Mouse (Mus musculus) embryonic facial prominence, embryonic 11.5 days (tissue): Measurements from ENCODE around the gene Maml3. TPM values are rescaled to one million over a fixed set of nuclear protein-coding genes. Genes with fewer than 3 reads are reported as not detected.

Source experiments
- ATAC-seq: fragments of 200-750 bp; cut with Nextera tagmentation; replicated peaks from 2 replicates; pipeline ENCODE4 v1.8.0; 2017; ENCODE audit warnings: low read depth; ENCODE audit not compliant: insufficient number of reproducible peaks, low FRiP score, low TSS enrichment
- DNase-seq: peaks from one replicate; pipeline ENCODE4 v3.0.0-alpha.2; 2015; ENCODE audit warnings: low spot score
- H3K27ac ChIP-seq: fragments of 300-500 bp; sonication (generic); replicated peaks from 2 replicates; pipeline ENCODE4 v1.5.1; 2014; ENCODE audit warnings: mild to moderate bottlenecking, low read depth, low read length, control low read depth
- H3K27me3 ChIP-seq: fragments of 300-500 bp; sonication (generic); 2 replicates; pipeline ENCODE4 v1.6.1; 2014; ENCODE audit warnings: mild to moderate bottlenecking, low read length, moderate library complexity, mixed read lengths; ENCODE audit not compliant: control insufficient read depth, insufficient read depth
- H3K36me3 ChIP-seq: fragments of 300-500 bp; sonication (generic); replicated peaks from 2 replicates; pipeline ENCODE4 v1.6.1; 2014; ENCODE audit warnings: low read depth, mild to moderate bottlenecking, low read length, moderate library complexity, mixed read lengths; ENCODE audit not compliant: control insufficient read depth, insufficient read depth
- H3K4me1 ChIP-seq: fragments of 300-500 bp; sonication (generic); 2 replicates; pipeline ENCODE4 v1.6.1; 2014; ENCODE audit warnings: low read length, mixed read lengths; ENCODE audit not compliant: control insufficient read depth, insufficient read depth
- H3K4me2 ChIP-seq: fragments of 300-500 bp; sonication (generic); 2 replicates; pipeline ENCODE4 v1.6.1; 2014; ENCODE audit warnings: low read depth, mild to moderate bottlenecking, control low read depth, low read length, moderate library complexity
- H3K4me3 ChIP-seq: fragments of 300-500 bp; sonication (generic); 2 replicates; pipeline ENCODE4 v1.5.1; 2014; ENCODE audit warnings: low read depth, low read length, control low read depth
- H3K9ac ChIP-seq: fragments of 300-500 bp; sonication (generic); replicated peaks from 2 replicates; pipeline ENCODE4 v1.6.1; 2014; ENCODE audit warnings: mild to moderate bottlenecking, control low read depth, low read length
- H3K9me3 ChIP-seq: fragments of 300-500 bp; sonication (generic); replicated peaks from 2 replicates; pipeline ENCODE4 v1.6.1; 2016; ENCODE audit warnings: mild to moderate bottlenecking, low read length, inconsistent platforms, mixed read lengths; ENCODE audit not compliant: control insufficient read depth
- WGBS: fragments of 180-500 bp; shearing (Covaris S2); extraction: QIAGEN DNeasy Blood & Tissue Kit; methylation state at CpG from one replicate; pipeline ENCODE4 v1.1.7; 2014; 5-methylcytosine and 5-hydroxymethylcytosine counted together
- polyA plus RNA-seq: library from polyadenylated mRNA; unstranded; fragments of >200 nt; fragmentation: Nextera tagmentation; extraction: Ambion mirVana; gene quantifications from 2 replicates; pipeline ENCODE4 v1.2.1, GENCODE M21; 2014

Maml3 gene
- polyA plus RNA-seq, 1 experiment from 2014 or later: 4.4 TPM

- peaks cover 2% of the 10 kb centered on the region; the same call in 1 of the 2 replicates for H3K36me3 ChIP-seq
- WGBS: 90% methylated on average over 14 of the region's 14 CpGs
These were observed 410.3 kb downstream of the Maml3 start for GRCm38 (mm10) chr3:51694576-51694975.

GRCm38 (mm10) chr3:51693196-51693595 is 411.7 kb downstream of the Maml3 start:
- Histone ChIP-seq H3K9me3 (no peaks in the 10 kb centered on the region), H3K4me3 (no peak overlapping the region), H3K4me2 (no peak overlapping the region), H3K4me1 (no peaks in the 10 kb centered on the region), H3K27me3 (no peaks in the 10 kb centered on the region), H3K36me3 (peaks cover 2% of the 10 kb centered on the region; the same call in 1 of the 2 replicates), H3K9ac (no peak overlapping the region), H3K27ac (no peak overlapping the region)
- ATAC-seq (no peak), DNase-seq (no peak)
- 80% methylated on average over 10 of the region's 10 CpGs for WGBS

More at GRCm38 (mm10) chr3:51694576-51694975, 410.3 kb downstream of the Maml3 start:
- no peak overlapping the region for H3K4me2 ChIP-seq
- no peak overlapping the region for H3K9ac ChIP-seq
- H3K9me3 ChIP-seq: no peaks in the 10 kb centered on the region
- ATAC-seq (no peak), DNase-seq (no peak)
- H3K27ac ChIP-seq: no peak overlapping the region
- H3K27me3 ChIP-seq: no peaks in the 10 kb centered on the region
- no peak overlapping the region for H3K4me3 ChIP-seq
- H3K4me1 ChIP-seq: no peaks in the 10 kb centered on the region

DNA sequence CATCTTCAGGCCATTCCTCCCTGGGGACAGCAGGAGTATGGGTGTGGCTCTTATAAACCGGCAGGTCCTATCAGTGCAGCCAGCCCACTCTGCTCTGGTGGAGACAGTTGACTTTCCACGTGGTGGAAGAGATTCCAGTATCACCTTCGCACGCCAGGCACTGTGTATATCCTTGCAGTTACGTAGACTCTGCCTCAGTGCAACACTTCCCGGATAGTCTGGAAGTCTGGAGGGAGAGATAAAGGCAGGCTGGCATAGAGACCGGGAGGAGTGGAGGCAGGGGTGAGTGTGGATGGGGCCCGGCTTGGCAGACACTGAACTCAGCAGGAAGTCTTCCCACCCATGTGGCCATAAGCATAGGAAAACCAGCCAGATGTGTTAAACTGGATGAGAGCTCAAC is 416.2 kb downstream of the Maml3 start:
- WGBS: 91% methylated on average over 8 of the region's 8 CpGs

GRCm38 (mm10) chr3:51686791-51687190 is 418.1 kb downstream of the Maml3 start:
- Histone ChIP-seq H3K4me1 (no peaks in the 10 kb centered on the region), H3K9ac (no peak overlapping the region), H3K27ac (no peak overlapping the region), H3K4me3 (no peak overlapping the region), H3K9me3 (no peaks in the 10 kb centered on the region), H3K36me3 (peaks cover 2% of the 10 kb centered on the region; the same call in 1 of the 2 replicates), H3K4me2 (no peak overlapping the region), H3K27me3 (no peaks in the 10 kb centered on the region)
- ATAC-seq (no peak), DNase-seq (no peak)
- 85% methylated on average over 6 of the region's 6 CpGs for WGBS

More for the DNA sequence above, 416.2 kb downstream of the Maml3 start:
- Histone ChIP-seq H3K27me3 (no peaks in the 10 kb centered on the region), H3K27ac (no peak overlapping the region), H3K9ac (no peak overlapping the region), H3K9me3 (no peaks in the 10 kb centered on the region), H3K4me2 (no peak overlapping the region), H3K4me3 (no peak overlapping the region), H3K4me1 (no peaks in the 10 kb centered on the region), H3K36me3 (peaks cover 2% of the 10 kb centered on the region; the same call in 1 of the 2 replicates)
- DNase-seq (no peak), ATAC-seq (no peak)

DNA sequence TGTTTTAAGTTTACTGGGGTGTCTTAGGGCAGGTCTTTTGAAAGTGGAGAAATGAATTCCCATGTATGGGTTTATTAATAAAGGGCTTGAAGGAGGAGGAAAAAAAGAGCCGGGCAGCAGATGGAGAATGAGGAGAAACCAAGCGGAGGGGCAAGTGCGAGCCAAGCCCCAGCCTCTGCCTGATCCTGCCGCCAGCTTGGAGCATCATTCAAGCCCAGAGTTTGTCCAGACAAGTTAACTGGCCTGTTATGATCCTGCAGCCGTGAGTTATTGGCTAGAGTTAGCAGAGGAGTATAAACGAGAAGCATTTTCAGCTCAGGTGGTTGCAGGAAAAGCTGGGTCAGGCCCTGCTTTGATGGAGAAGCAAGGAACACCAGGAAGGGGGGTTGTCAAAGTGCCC is 418.6 kb downstream of the Maml3 start:
- no peak overlapping the region for H3K4me2 ChIP-seq
- DNase-seq (no peak), ATAC-seq (no peak)
- H3K36me3 ChIP-seq: peaks cover 2% of the 10 kb centered on the region; the same call in 1 of the 2 replicates
- H3K9ac ChIP-seq: no peak overlapping the region
- WGBS: 84% methylated on average over 6 of the region's 6 CpGs
- H3K27me3 ChIP-seq: no peaks in the 10 kb centered on the region
- H3K9me3 ChIP-seq: no peaks in the 10 kb centered on the region
- H3K27ac ChIP-seq: no peak overlapping the region
- H3K4me1 ChIP-seq: no peaks in the 10 kb centered on the region
- no peak overlapping the region for H3K4me3 ChIP-seq

GRCm38 (mm10) chr3:51685539-51685938 is 419.3 kb downstream of the Maml3 start:
- Histone ChIP-seq H3K36me3 (peaks cover 2% of the 10 kb centered on the region; the same call in 1 of the 2 replicates), H3K9ac (no peak overlapping the region), H3K4me2 (no peak overlapping the region), H3K4me3 (no peak overlapping the region), H3K4me1 (no peaks in the 10 kb centered on the region), H3K27me3 (no peaks in the 10 kb centered on the region), H3K9me3 (no peaks in the 10 kb centered on the region), H3K27ac (no peak overlapping the region)
- no peak for ATAC-seq
- DNase-seq: no peak
- 91% methylated on average over 6 of the region's 6 CpGs for WGBS

DNA sequence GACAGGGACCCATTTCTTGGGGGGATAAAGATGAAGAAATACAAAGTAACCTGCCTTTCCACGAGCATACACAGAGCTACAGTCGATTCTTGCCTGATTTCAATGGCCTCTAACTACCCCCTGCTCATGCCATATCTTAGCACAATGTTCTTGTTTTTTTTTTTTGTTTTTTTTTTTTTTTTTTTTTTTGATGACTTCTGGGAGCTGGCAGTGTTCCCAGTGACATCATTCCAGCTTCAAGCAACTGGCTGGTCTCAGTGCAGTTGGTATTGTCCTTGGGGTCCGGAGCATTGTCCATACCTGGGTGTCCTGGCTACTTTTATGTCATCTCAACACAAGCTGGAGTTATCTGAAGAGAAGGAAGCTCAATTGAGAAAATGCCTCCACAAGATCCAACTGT is 429.9 kb downstream of the Maml3 start:
- WGBS: 89% methylated on average over 3 of the region's 3 CpGs
- Histone ChIP-seq H3K9ac (no peak overlapping the region), H3K4me1 (no peaks in the 10 kb centered on the region), H3K4me2 (no peak overlapping the region), H3K36me3 (no peaks in the 10 kb centered on the region), H3K27ac (no peak overlapping the region), H3K9me3 (no peaks in the 10 kb centered on the region), H3K27me3 (no peaks in the 10 kb centered on the region), H3K4me3 (no peak overlapping the region)
- no peak for DNase-seq
- no peak for ATAC-seq

- no peaks in the 10 kb centered on the region for H3K27me3 ChIP-seq
- 69% methylated on average over 21 of the region's 21 CpGs for WGBS
- no peaks in the 10 kb centered on the region for H3K36me3 ChIP-seq
- ATAC-seq (peak; percentile 59; the same call in 1 of the 2 replicates), DNase-seq (peak; percentile 60)
- H3K4me3 ChIP-seq: no peak overlapping the region
- H3K4me1 ChIP-seq: no peaks in the 10 kb centered on the region
- no peaks in the 10 kb centered on the region for H3K9me3 ChIP-seq
- no peak overlapping the region for H3K4me2 ChIP-seq
- H3K9ac ChIP-seq: no peak overlapping the region
- H3K27ac ChIP-seq: no peak overlapping the region
These were observed 431.3 kb downstream of the Maml3 start for GRCm38 (mm10) chr3:51673408-51674086.
